7 mouse cellular contexts compared by ENCODE assay signal in the genomic region with DNA sequence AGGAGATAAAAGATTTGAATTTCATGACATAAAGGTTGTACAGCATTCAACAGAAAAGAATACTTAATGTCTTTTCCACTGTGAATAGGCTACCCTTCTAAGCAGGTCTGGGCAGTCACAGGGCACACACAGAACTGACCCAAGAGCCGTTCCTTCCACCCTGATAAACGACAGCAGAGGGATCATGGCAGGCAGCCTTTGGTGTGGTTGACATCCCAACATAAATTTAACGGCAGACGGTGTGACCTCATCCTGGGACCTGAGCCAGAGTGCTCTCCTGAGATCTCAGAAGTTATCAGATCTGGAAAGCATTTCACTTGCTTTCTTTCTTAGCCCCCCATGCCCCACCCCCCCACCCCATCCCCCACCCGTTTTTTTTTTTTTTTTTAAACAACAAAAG.
DNase-seq lines count a peak whose midpoint lies in the region; ATAC-seq and TF ChIP-seq lines count a peak whose summit lies in the region.

No protein-coding gene starts in this region.

- no peak for TF ChIP-seq POLR2A in thymus, adult 2 months (IDR thresholded peaks at IDR 0.05; ENCODE audit: control insufficient read depth, extremely low read depth, insufficient read depth, low read length, poor library complexity)

- peak overlapping the region; percentile 62; the same call in 1 of the 2 replicates for H3K27ac ChIP-seq in thymus, adult 2 months (ENCODE audit: control insufficient read depth, insufficient read depth, low read length)
- peak overlapping the region; percentile 25 for H3K27ac ChIP-seq in forebrain, embryonic 13.5 days
- no peak overlapping the region for H3K27ac ChIP-seq in kidney, postnatal 0 days

- no peaks in the 10 kb centered on the region for H3K9me3 ChIP-seq in forebrain, embryonic 13.5 days (replicated peaks)
- H3K9me3 ChIP-seq in kidney, postnatal 0 days (replicated peaks; ENCODE audit: low read length), result no peaks in the 10 kb centered on the region

- H3K4me3 ChIP-seq in thymus, adult 2 months (ENCODE audit: control insufficient read depth, insufficient read depth, low read length), result no peak overlapping the region
- H3K4me3 ChIP-seq in forebrain, embryonic 13.5 days, result no peak overlapping the region
- no peak overlapping the region for H3K4me3 ChIP-seq in kidney, postnatal 0 days (replicated peaks; ENCODE audit: low read depth, low read length)

- WGBS in thymus, adult 2 months, result 10% methylated on average over 5 of the region's 5 CpGs
- WGBS in forebrain, embryonic 13.5 days, result 6% methylated on average over 5 of the region's 5 CpGs
- 8% methylated on average over 5 of the region's 5 CpGs for WGBS in kidney, postnatal 0 days

- peak; percentile 39 for ATAC-seq in forebrain, embryonic 13.5 days
- ATAC-seq in kidney, postnatal 0 days (replicated peaks; ENCODE audit: low FRiP score, low read depth), result no peak

- no peak for DNase-seq in thymus, adult 2 months
- no peak for DNase-seq in thymus, postnatal 0 days (ENCODE audit: low spot score)
- peak; percentile 65 for DNase-seq in kidney, postnatal 0 days (ENCODE audit: low spot score)
- DNase-seq in skeletal muscle tissue, adult 2 months (ENCODE audit: low read depth, low spot score), result peak; percentile 13
- DNase-seq in thymus, postnatal 14 days, result no peak
- no peak for DNase-seq in testis, postnatal 10 days (ENCODE audit: low spot score)

- no peak overlapping the region for H3K4me2 ChIP-seq in forebrain, embryonic 13.5 days
- no peak overlapping the region for H3K4me2 ChIP-seq in kidney, postnatal 0 days (ENCODE audit: low read length)

- H3K36me3 ChIP-seq in thymus, adult 2 months (ENCODE audit: control insufficient read depth, insufficient read depth, low read length), result peaks cover 6% of the 10 kb centered on the region; the same call in 1 of the 2 replicates
- H3K36me3 ChIP-seq in forebrain, embryonic 13.5 days (ENCODE audit: poor library complexity, severe bottlenecking), result peaks cover 10% of the 10 kb centered on the region; the same call in 1 of the 2 replicates
- H3K36me3 ChIP-seq in kidney, postnatal 0 days (ENCODE audit: insufficient read depth, low read length), result no peaks in the 10 kb centered on the region

- peaks cover 20% of the 10 kb centered on the region for H3K4me1 ChIP-seq in thymus, adult 2 months (replicated peaks; ENCODE audit: control insufficient read depth, insufficient read depth, low read length)
- H3K4me1 ChIP-seq in forebrain, embryonic 13.5 days, result peaks cover 45% of the 10 kb centered on the region
- H3K4me1 ChIP-seq in kidney, postnatal 0 days (replicated peaks; ENCODE audit: insufficient read depth, low read length), result peaks cover 7% of the 10 kb centered on the region

- no peak overlapping the region for H3K9ac ChIP-seq in forebrain, embryonic 13.5 days
- no peak overlapping the region for H3K9ac ChIP-seq in kidney, postnatal 0 days (ENCODE audit: low read depth, low read length)

- no peaks in the 10 kb centered on the region for H3K27me3 ChIP-seq in thymus, adult 2 months (ENCODE audit: control insufficient read depth, insufficient read depth, low read length)
- H3K27me3 ChIP-seq in forebrain, embryonic 13.5 days, result no peaks in the 10 kb centered on the region
- no peaks in the 10 kb centered on the region for H3K27me3 ChIP-seq in kidney, postnatal 0 days (ENCODE audit: insufficient read depth, low read length)

- TF ChIP-seq CTCF in thymus, adult 2 months (IDR thresholded peaks at IDR 0.05; ENCODE audit: borderline replicate concordance, control insufficient read depth, extremely low read depth, insufficient read depth, low read length, poor library complexity), result no peak
- TF ChIP-seq CTCF in kidney, postnatal 0 days (IDR thresholded peaks at IDR 0.05; ENCODE audit: low read depth), result no peak

Comparison
In these comparisons a context has a peak if more than half of its experiments do, and no peak if none do; other contexts are left out.
1. DNase-seq: peak in kidney, postnatal 0 days (single experiment) and skeletal muscle tissue, adult 2 months (single experiment); none in thymus, adult 2 months (single experiment), thymus, postnatal 0 days (single experiment), thymus, postnatal 14 days (single experiment) and testis, postnatal 10 days (single experiment).